Mouse (Mus musculus): ENCODE data around the gene Tsen15.

DNA sequence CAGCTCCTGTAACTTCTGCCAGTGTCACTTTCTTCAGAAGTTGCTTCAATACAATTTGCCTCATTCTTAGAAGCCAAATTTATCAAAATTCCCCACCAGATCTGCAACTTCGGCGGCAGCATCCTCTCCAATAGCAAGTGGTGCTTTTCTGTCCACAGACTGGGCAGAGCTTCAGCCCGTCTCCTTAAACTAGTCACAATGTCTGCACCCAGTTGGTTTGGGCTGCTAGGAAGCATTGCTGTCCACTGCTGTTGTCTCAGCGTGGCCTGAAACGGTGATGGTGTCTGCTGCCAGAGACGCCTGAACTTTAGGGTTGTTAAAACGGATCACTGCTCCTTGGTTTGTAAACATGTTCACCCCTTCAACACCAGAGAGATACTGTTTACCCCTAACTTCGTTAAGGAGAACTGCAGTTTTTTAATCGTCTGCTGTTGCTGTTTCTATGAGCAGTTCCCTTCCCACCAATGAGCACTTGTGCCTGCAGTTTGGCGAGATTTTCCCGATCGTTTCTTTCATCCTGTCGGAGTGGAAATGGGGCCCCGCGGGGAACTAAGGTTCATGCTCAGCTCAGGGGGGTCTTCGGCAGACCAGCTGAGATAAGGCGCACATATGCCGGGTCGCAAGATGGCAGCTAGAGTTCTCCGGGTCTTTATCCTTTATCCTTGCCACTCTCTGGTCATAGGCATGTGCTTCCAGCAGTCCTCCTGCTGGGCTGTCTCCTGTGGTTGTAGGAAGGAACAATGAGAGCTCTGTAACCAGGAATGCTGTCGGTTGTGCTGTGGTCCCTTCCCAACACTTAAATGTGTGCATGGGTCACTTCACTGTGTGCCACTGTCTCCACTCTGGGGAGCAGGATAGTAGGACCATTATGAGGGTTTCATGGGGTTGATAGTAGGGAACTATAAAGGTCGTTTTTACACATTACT lies 20.8 kb upstream of the Tsen15 start:
- TF ChIP-seq TAL1 (IDR thresholded peaks at IDR 0.05; ENCODE audit: low read length) (no peak), GATA1 (IDR thresholded peaks at IDR 0.05; ENCODE audit: low read length) (no peak)

All from erythroblast, embryonic 14.5 days (primary cell).